Mouse (Mus musculus): ENCODE data around the gene Ptges2.

DNA sequence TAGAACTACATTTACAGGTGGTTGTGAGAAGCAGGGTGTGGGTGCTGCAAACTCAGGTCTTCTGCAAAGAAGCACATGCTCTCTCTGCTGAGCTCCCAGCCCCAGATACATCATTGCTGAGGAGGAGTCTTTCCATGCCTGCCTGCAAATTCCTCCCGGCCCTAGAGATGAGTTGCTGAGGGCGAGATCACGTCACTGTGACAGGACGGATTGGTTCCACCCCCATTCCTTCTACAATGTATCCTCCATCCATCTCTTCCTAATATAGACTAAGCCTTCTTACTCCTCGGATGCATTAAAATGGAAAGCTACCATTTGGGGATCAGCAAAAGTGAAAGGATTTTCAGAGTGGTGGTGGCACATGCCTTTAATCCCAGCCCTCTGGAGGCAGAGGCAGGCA, 29.9 kb downstream of the Ptges2 start:
- TF ChIP-seq CTCF (IDR thresholded peaks at IDR 0.05; ENCODE audit: control insufficient read depth, insufficient read depth, insufficient read length) (no peak), USF1 (IDR thresholded peaks at IDR 0.05; ENCODE audit: low read depth) (no peak), CEBPB (IDR thresholded peaks at IDR 0.05; ENCODE audit: low read depth) (no peak), MAX (IDR thresholded peaks at IDR 0.05) (no peak)
